22 mouse cellular contexts compared by ENCODE assay signal in genomic region chr14:57892961-57893360, GRCm38 (mm10). TPM values are rescaled to one million over a fixed set of nuclear protein-coding genes. Genes with fewer than 3 reads are reported as not detected.
DNase-seq lines count a peak whose midpoint lies in the region; ATAC-seq and TF ChIP-seq lines count a peak whose summit lies in the region.
"Had no signal": no experiment of that assay in that cellular context is flagged by ENCODE, and none has a peak within 500 bp of the region (broad histone marks: within the 10 kb centered on the region; RNA-seq: fewer than 3 reads in every experiment).

No protein-coding gene starts in this region.

- no peaks in the 10 kb centered on the region for H3K4me1 ChIP-seq in kidney, postnatal 0 days (replicated peaks; ENCODE audit: insufficient read depth, low read length)
- H3K4me1 ChIP-seq in kidney, embryonic 14.5 days (ENCODE audit: control insufficient read depth, insufficient read depth, low read length) = 0 out of 2 replicates have a peak, but pooled peaks cover 3% of the 10 kb centered on the region
- peaks cover 11% of the 10 kb centered on the region for H3K4me1 ChIP-seq in lung, embryonic 15.5 days
- H3K4me1 ChIP-seq in lung, postnatal 0 days (ENCODE audit: insufficient read depth, low read depth, low read length) = no peaks in the 10 kb centered on the region

- peak; percentile 73 for DNase-seq in kidney, postnatal 0 days (ENCODE audit: low spot score)
- no peak for DNase-seq in lung, postnatal 10 days
- DNase-seq in lung, postnatal 0 days (ENCODE audit: low spot score) = peak; percentile 32
- DNase-seq in lung, postnatal 36 days = no peak
- DNase-seq: adrenal gland, adult 2 months; adrenal gland, postnatal 10 days; adrenal gland, postnatal 25 days; cerebellum, adult 11 months; cerebellum, adult 18-20 months; cerebellum, adult 8-10 months; cerebellum, adult 9-11 months; cerebellum, postnatal 14 days; cerebellum, postnatal 36 days; embryo, embryonic 11 days had no signal

- H3K4me3 ChIP-seq in kidney, postnatal 0 days (replicated peaks; ENCODE audit: low read depth, low read length) = no peak overlapping the region
- H3K4me3 ChIP-seq in kidney, embryonic 14.5 days (ENCODE audit: low read length) = no peak overlapping the region
- H3K4me3 ChIP-seq in lung, embryonic 15.5 days = no peak overlapping the region
- no peak overlapping the region for H3K4me3 ChIP-seq in lung, postnatal 0 days (ENCODE audit: low read depth, low read length)
- H3K4me3 ChIP-seq: embryonic facial prominence, embryonic 13.5 days; embryonic facial prominence, embryonic 15.5 days; erythroblast, embryonic 14.5 days; forebrain, embryonic 10.5 days; forebrain, embryonic 12.5 days had no signal

- H3K27ac ChIP-seq in kidney, postnatal 0 days = no peak overlapping the region
- H3K27ac ChIP-seq in kidney, embryonic 14.5 days (ENCODE audit: low read depth, low read length) = no peak overlapping the region
- H3K27ac ChIP-seq in lung, embryonic 15.5 days = 0 out of 2 replicates have a peak overlapping the region, but pooled peaks have one; percentile 3
- H3K27ac ChIP-seq in lung, postnatal 0 days (ENCODE audit: low read length) = no peak overlapping the region
- H3K27ac ChIP-seq: embryonic facial prominence, embryonic 13.5 days; embryonic facial prominence, embryonic 15.5 days; forebrain, embryonic 10.5 days; forebrain, embryonic 12.5 days had no signal

- TF ChIP-seq CTCF in kidney, postnatal 0 days (IDR thresholded peaks at IDR 0.05; ENCODE audit: low read depth) = no peak
- no peak for TF ChIP-seq CTCF in lung, postnatal 0 days (IDR thresholded peaks at IDR 0.05)

- H3K9me3 ChIP-seq in kidney, postnatal 0 days (replicated peaks; ENCODE audit: low read length) = no peaks in the 10 kb centered on the region
- H3K9me3 ChIP-seq in kidney, embryonic 14.5 days (ENCODE audit: control insufficient read depth, low read length) = no peaks in the 10 kb centered on the region
- no peaks in the 10 kb centered on the region for H3K9me3 ChIP-seq in lung, embryonic 15.5 days
- H3K9me3 ChIP-seq in lung, postnatal 0 days (ENCODE audit: low read length) = no peaks in the 10 kb centered on the region
- H3K9me3 ChIP-seq: embryonic facial prominence, embryonic 13.5 days; embryonic facial prominence, embryonic 15.5 days; forebrain, embryonic 10.5 days had no signal

- no peak overlapping the region for H3K4me2 ChIP-seq in kidney, postnatal 0 days (ENCODE audit: low read length)
- no peak overlapping the region for H3K4me2 ChIP-seq in kidney, embryonic 14.5 days (replicated peaks; ENCODE audit: low read depth, low read length)
- H3K4me2 ChIP-seq in lung, embryonic 15.5 days = no peak overlapping the region
- H3K4me2 ChIP-seq in lung, postnatal 0 days (replicated peaks; ENCODE audit: low read depth, low read length) = no peak overlapping the region
- H3K4me2 ChIP-seq: embryonic facial prominence, embryonic 13.5 days; embryonic facial prominence, embryonic 15.5 days; forebrain, embryonic 12.5 days had no signal

- no peak overlapping the region for H3K9ac ChIP-seq in kidney, postnatal 0 days (ENCODE audit: low read depth, low read length)
- H3K9ac ChIP-seq in kidney, embryonic 14.5 days (ENCODE audit: low read depth, low read length) = no peak overlapping the region
- H3K9ac ChIP-seq in lung, embryonic 15.5 days = no peak overlapping the region
- no peak overlapping the region for H3K9ac ChIP-seq in lung, postnatal 0 days (replicated peaks; ENCODE audit: low read depth)
- H3K9ac ChIP-seq: embryonic facial prominence, embryonic 13.5 days; embryonic facial prominence, embryonic 15.5 days; forebrain, embryonic 12.5 days had no signal

- no peaks in the 10 kb centered on the region for H3K27me3 ChIP-seq in kidney, postnatal 0 days (ENCODE audit: insufficient read depth, low read length)
- H3K27me3 ChIP-seq in kidney, embryonic 14.5 days (ENCODE audit: control insufficient read depth, insufficient read depth, low read length) = no peaks in the 10 kb centered on the region
- H3K27me3 ChIP-seq in lung, embryonic 15.5 days = no peaks in the 10 kb centered on the region
- no peaks in the 10 kb centered on the region for H3K27me3 ChIP-seq in lung, postnatal 0 days (replicated peaks; ENCODE audit: insufficient read depth, low read length)
- H3K27me3 ChIP-seq: embryonic facial prominence, embryonic 13.5 days; embryonic facial prominence, embryonic 15.5 days; forebrain, embryonic 12.5 days had no signal

- no peaks in the 10 kb centered on the region for H3K36me3 ChIP-seq in kidney, postnatal 0 days (ENCODE audit: insufficient read depth, low read length)
- H3K36me3 ChIP-seq in kidney, embryonic 14.5 days (ENCODE audit: control insufficient read depth, insufficient read depth, low read length) = no peaks in the 10 kb centered on the region
- H3K36me3 ChIP-seq in lung, embryonic 15.5 days = no peaks in the 10 kb centered on the region
- H3K36me3 ChIP-seq in lung, postnatal 0 days (ENCODE audit: insufficient read depth, low read length) = no peaks in the 10 kb centered on the region
- H3K36me3 ChIP-seq: embryonic facial prominence, embryonic 13.5 days; embryonic facial prominence, embryonic 15.5 days; forebrain, embryonic 10.5 days; forebrain, embryonic 12.5 days had no signal

- no peak for TF ChIP-seq EP300 in lung, postnatal 0 days (IDR thresholded peaks at IDR 0.05)

- WGBS in kidney, postnatal 0 days = 90% methylated on average over 1 of the region's 1 CpGs
- WGBS in kidney, embryonic 14.5 days = 88% methylated on average over 1 of the region's 1 CpGs
- WGBS in lung, embryonic 15.5 days = 87% methylated on average over 1 of the region's 1 CpGs
- WGBS in lung, postnatal 0 days = 87% methylated on average over 1 of the region's 1 CpGs

- ATAC-seq in kidney, postnatal 0 days (replicated peaks; ENCODE audit: low FRiP score, low read depth) = no peak
- no peak for ATAC-seq in kidney, embryonic 14.5 days (ENCODE audit: low FRiP score, low TSS enrichment)
- ATAC-seq in lung, embryonic 15.5 days (ENCODE audit: borderline replicate concordance, extremely low read depth, low FRiP score, low TSS enrichment) = no peak
- ATAC-seq in lung, postnatal 0 days = no peak
- ATAC-seq: forebrain, embryonic 14.5 days had no signal

RNA-seq across cellular contexts. Expression of gene Zdhhc20, which starts 2.9 kb away (rescaled TPM):
- 46.1 and 53.2 TPM in 2 replicates for polyA plus RNA-seq in kidney, postnatal 0 days (2015; fragmentation: Nextera tagmentation; extraction: Ambion mirVana)
- 66.8 and 69.0 TPM in 2 replicates for polyA plus RNA-seq in kidney, embryonic 14.5 days (2014; fragmentation: Nextera tagmentation; extraction: Ambion mirVana)
- 72.3 and 76.7 TPM in 2 replicates for polyA plus RNA-seq in lung, embryonic 15.5 days (2015; fragmentation: Nextera tagmentation; extraction: Ambion mirVana)
- polyA plus RNA-seq in lung, postnatal 0 days (2015; fragmentation: Nextera tagmentation; extraction: Ambion mirVana) = 57.2 and 64.6 TPM in 2 replicates
- polyA plus RNA-seq: erythroblast, embryonic 14.5 days had no signal

Comparison
In these comparisons a context has a peak if more than half of its experiments do, and no peak if none do; other contexts are left out.
1. DNase-seq: peak in kidney, postnatal 0 days (single experiment) and lung, postnatal 0 days (single experiment); none in lung, postnatal 10 days (single experiment) and lung, postnatal 36 days (single experiment).